Mouse (Mus musculus): ENCODE measurements around the gene Cdk14.

Cdk14 gene

DNA sequence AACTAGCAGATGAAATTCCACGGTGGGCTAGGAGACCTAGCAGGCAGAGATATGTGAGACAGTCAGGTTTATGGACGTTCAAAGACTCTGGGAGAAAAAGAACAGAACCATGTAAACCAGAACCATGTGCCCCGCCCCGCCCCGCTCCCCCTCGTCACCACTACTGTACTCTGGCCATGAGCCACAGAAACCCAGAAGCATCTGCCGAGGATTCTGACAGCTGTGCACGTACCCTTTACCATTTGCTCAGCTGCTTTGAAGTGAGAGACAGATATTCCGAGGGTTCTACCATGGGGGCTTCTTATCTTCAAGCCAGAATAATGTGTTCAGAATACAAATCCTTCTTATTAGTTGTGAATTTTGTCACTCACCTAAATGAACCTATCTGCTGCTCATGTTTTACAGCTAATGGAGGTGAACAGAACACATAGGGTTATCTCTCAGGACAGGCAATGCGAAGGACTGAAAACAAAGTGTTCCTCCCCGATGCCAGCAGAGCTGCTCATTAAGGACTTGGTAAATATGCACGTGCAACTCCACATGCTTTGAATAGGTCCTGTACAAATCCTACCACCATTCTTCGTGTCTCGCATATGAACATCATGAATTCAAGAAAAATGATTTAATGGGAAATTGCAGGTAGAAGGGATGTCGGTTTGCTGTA, 412.5 kb downstream of the Cdk14 start:
- DNase-seq (ENCODE audit: low spot score in 2 of 2): no peak

DNA sequence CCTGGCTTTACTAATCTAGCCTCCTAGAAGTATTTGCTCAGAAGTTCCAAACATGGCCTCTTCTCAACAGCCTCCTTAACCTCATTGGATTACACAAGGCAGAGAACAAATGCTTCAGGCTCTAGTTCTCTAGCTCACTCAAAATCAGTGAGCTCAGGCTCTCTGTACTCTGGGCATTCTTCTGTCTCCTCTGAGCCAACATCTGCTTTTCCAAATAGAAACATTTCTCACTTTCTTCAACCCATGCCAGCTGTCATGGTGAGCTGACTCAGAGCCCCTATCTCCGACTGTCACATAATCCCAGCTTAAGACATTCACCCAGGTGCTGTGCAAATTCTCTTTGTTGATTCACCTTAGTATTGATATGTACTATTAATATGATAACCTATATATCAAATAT, 414.5 kb downstream of the Cdk14 start:
- DNase-seq (ENCODE audit: low spot score in 2 of 2): no peak

DNA sequence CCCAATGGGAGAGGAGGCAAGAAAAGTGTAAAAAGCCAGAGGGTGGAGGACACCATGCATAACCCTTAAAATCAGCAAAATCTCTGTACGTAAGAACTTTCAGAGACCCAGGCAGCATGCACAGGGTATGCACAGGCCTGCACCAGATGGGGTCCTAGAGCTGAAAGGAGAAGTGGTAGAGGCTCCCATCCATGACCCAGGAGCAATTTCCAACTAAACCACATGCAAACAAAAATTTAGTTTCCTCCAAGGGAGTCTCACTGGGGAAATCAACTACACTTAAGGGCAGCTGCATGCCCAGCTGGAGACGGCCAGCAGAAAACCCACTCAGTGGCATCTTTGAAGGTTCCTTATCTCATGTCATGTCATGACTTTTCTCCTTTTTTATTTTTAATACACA, 415.4 kb downstream of the Cdk14 start:
- DNase-seq (ENCODE audit: low spot score in 2 of 2): no peak

DNA sequence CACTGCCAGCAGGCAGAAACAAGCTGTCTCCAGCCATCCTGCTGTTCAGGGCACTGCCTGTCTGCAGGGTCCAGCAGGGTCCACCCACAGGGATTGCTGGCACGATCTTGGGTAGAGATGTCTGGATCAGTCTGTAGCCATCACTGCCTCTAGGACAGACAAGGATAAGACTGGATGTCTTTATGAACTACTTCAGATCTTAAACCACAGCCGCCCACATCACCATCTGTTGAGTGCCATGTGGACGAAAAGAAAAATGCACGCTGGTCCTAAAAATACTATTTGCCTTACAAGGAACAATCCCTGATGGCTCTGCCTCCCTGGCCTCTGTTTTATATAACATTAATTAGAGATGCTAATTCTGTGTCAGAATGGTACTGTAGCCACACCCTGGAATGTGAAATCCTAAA, 426.9 kb downstream of the Cdk14 start:
- DNase-seq (ENCODE audit: low spot score in 2 of 2): peak; percentile 92 to 97

DNA sequence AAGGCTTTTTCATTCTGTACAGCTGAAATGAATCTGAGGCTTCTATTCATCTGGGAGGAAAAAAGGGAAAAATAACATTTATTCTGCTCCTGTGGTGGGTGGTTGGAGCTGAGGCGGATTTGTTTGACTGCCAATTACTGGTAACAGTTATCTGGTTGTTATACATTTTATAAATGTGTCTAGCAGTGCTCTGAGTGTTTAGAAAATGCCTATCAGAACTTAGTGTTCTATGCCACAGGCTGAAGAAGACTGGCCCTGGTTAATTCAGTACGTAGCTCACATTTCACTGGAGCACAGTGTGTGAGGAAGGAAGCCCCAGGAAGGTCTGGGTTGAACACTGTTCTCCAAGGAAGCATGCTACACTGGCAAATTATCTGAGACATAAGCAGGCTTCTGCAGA, 429.1 kb downstream of the Cdk14 start:
- DNase-seq (ENCODE audit: low spot score in 2 of 2): peak; percentile 24 to 30

DNA sequence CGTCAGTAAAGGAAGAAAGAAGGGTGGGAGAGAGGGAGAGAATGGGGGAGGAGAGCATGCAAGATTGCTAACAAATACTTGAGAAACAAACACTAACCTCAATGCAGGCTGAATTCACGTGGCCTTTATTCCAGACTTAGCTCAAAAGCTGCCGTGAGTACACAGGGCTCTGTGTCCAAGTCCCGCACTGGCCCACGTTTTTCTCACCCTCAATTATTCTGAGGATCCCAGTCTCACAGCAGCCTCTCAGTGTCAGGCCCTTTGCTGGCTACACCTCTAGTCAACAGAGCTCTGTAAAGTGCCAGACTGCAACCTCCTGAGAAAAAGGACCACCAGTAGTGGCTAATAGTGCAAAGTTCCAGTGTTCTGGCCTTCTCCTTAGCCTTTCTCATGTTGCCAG, 429.9 kb downstream of the Cdk14 start:
- DNase-seq (ENCODE audit: low spot score in 2 of 2): peak in 1 of 2 experiments; percentile 18

DNA sequence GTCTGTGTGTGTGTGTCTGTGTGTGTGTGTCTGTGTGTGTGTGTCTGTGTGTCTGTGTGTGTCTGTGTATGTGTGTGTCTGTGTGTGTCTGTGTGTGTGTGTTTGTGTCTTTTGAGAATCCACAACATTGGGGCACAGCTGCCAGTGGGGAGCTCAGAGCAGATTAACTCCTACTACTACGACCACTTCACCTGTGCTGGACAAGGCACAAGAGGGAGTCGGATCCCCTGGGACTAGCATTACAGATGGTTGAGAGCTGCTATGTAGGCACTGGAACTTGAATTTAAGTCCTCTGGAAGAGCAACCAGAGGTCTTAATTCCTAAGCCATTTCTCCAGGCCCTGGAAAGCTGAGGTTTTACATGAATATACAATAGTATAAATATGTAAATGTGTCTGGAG, 433.9 kb downstream of the Cdk14 start:
- DNase-seq (ENCODE audit: low spot score in 2 of 2): no peak

DNA sequence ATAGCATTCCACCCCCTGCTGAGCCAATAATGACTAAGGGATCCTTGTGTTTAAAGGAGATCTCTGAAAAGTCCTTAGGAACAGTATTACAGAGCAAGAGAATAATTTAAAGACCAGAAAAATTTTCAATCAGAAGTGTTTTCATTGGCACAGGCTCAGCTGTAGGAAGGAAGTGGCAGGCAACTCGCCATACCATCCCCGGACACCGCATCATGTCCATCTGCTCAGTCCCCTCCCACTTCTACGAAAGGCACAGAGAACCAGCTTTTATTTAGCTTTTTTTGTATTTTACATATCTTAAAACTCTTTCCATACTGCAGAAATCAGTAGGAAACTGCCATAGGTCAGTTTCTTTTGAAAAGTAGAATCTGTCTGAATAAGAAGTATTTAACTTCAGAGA, 440.6 kb downstream of the Cdk14 start:
- no peak for DNase-seq (ENCODE audit: low spot score in 2 of 2)

DNA sequence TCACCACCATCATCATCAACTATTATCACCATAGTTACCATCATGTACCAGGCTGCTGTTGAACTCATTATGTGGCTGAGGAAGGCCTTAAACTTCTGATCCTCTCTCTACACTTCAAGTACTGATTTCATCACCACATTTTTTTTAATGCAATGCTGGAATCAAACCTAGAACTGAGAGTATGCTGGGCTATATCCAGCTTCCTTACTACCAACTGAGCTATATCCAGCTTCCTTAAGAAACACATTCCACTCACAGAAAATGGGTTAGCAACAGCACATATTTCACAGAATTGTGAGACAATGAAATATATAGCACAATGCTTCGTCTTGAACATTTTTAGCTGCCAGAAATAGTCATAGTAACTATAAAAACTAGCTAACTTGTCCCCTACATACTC, 446.7 kb downstream of the Cdk14 start:
- DNase-seq (ENCODE audit: low spot score in 2 of 2): no peak

DNA sequence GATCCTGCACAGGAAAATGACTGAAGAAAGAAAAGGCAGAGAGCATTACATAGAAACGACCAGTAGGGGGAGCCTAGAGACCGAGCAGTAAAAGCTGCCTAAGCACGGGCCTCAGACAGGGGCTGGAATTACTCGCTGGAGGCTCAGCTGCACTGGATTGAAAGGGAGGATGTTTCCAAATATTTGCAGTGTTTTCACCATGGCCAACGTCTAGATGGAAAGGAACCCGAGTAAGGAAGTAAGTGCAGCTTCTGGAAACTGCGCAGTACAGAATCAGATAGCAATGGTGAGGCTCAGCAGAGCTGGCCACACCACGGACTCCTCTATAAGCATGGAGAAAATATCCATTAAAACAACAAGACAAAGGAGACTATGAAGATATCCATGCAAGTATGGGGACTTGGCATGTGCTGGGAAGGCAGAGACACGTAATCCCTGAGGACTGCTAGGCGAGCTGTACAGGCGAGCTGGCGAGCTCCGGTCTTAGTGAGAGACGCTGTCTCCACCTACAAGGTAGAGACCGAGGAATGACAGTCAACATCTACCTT, 458.0 kb downstream of the Cdk14 start:
- DNase-seq (ENCODE audit: low spot score in 2 of 2): peak; percentile 29 to 37

DNA sequence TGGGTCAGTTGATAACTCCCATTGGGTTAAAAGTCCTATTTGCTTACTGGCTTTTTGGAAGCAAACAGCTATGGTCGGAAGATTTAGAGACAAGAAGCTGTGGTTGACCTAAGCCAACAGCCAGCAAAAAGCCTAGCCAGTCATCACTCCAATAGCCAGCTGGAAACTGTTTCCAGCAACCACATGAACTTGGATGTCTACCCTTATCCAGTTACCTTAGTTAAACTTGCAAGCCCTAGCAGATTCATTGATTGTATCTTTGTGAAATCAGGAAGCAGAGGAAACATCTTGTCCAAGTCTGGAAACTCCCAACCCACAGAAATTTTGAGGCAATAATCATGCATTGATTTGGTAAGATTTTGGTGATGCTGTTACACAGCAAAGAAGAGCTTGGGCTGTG, 458.5 kb downstream of the Cdk14 start:
- DNase-seq (ENCODE audit: low spot score in 2 of 2): no peak

DNA sequence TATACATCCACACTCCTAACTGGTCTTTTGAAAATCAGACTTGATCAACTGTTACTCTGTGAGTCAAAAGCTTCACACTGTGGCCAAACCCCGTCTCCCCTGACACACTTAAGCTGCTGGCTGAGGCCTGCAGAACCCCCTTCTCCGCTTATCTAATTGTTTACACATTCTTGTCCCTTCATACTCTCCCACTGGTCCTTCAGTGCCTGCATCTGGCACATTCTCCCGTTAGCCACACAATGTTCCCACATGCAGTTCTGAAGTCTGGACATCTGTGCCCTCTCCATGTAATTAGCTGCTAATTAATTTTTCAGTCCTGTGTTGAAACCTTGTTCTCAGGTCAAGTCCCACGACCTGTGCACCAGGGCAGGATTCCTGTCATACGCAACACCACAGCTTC, 460.7 kb downstream of the Cdk14 start:
- no peak for DNase-seq (ENCODE audit: low spot score in 2 of 2)

DNA sequence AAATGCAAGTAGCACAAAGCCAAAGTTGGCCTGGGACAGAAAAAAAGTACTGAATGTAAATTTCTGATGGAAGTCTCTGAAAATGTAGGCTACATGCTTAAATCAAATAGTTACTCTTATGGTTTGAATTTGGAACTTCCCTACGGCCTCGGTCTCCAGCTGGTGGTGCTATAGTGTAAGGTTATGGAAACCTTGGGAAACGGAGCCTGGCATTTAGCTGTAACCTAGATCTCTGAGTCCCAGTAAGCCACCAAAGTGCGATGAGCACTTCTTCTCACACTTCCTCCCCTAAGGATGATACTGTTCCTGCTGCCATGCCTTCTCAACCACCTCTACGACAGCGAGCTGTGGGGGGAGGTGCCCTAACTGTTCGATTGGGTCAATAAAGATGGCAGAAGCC, 464.1 kb downstream of the Cdk14 start:
- DNase-seq (ENCODE audit: low spot score in 2 of 2): no peak

DNA sequence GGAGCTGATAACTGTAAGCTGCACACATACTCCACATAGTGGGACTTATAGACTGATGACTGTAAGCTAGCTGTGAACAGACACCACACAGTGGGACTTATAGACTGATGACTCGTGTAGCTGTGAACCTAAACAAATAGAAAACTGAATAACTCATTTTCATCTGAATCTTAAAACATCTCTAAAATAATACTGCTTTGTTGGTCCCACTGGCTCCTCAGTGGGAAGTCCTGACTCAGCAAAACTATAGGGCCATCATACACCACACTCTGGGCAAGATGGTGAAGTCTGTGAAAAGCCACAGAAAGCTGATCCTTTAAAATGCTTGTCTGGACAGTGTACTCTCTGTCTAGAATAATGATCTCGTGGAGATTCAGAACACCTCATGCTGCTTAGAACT, 464.7 kb downstream of the Cdk14 start:
- no peak for DNase-seq (ENCODE audit: low spot score in 2 of 2)

DNA sequence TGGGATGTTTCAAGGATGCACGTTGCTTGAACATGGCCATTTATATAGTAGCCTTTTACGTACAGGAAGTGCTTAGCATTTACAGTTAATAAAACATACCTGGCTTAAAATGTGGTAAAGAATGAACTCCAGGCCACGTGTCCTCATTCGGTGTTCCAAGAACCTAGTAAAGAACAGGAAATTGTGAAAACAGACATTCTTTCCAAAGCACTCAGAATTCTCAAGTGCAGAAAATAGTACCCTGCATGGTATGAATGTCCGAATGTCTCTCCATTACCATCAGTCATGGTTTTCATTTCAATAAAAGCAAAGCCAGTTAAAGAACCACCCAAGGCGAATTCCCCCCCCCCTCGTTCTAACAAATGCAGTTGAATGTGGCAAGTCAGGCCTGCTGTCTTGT, 470.7 kb downstream of the Cdk14 start:
- no peak for DNase-seq (ENCODE audit: low spot score in 2 of 2)

DNA sequence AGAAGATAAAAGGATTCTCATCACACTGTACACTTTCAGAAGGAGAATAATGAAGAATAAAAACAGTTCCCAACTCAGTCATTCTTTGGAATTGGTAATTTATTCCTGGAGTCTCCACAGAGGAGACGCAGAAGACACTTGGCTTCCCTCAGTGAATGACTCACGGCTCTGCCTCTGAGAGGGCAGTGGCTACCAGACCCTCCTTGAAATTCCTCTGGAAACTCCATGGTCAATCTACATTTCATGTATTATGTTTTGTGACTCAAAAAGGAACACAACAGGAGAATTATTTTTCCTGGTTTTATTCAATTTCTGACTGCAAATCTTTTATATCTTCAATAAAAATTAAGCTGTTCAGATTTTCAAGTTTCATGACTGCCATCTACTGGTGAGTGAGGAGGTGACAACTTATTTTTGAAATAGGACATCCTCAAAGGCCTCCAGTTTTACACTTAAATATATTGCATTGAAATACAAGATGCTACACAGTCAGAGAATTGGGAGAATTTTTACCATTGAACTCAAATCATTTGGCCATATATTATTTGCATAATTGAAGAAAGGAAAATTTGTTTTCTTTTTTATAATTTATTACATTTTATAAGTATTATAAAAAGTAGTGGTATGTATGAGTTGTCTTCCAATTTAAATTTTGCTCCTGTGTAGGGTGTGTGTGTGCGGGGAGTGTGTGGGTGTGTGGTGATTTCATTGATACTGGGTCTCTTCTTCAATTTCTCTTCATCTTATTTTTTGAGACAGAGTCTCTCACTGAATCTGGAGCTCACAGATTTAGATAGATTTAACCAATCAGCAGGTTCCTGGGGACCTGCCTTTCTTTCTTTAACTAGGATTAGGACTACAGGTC, 471.8 kb downstream of the Cdk14 start:
- no peak for DNase-seq (ENCODE audit: low spot score in 2 of 2)

DNA sequence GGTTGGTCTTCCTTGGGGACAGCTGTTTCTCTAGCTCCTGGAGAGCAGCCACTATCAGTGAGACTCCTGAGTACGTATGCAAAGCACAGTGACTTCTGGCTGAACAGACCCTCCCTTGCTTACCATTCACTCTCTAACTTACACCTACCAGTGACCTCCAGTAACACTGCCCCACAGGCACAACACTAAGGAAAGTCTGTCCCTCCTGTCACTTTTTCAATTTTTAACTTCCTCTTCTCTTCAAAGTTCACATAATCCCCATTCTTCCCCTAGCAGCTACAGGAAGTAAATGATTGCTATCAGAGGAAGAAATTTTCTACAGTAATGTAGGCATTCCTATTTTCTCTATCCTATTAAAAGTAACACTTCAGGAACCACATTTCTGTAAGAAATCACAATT, 485.0 kb downstream of the Cdk14 start:
- DNase-seq (ENCODE audit: low spot score in 2 of 2): no peak

DNA sequence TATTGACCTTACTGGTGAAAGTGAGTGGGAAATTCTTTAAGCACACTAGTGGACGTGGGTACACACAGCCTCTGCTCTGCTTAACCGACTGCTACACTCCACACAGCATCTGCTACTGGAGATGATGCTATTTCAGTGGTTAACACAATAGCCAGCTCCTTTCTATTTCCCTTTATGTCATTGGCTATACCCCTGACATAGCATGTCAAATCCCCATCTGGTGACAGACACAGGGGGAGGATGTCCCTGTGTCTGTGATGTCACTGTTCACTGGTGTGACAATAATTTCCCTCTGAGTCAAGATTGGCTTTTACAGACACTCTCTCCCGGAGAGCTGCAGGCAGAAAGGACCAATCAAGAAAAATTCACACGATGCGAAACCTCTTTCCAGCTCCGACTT, 485.6 kb downstream of the Cdk14 start:
- DNase-seq (ENCODE audit: low spot score in 2 of 2): no peak

DNA sequence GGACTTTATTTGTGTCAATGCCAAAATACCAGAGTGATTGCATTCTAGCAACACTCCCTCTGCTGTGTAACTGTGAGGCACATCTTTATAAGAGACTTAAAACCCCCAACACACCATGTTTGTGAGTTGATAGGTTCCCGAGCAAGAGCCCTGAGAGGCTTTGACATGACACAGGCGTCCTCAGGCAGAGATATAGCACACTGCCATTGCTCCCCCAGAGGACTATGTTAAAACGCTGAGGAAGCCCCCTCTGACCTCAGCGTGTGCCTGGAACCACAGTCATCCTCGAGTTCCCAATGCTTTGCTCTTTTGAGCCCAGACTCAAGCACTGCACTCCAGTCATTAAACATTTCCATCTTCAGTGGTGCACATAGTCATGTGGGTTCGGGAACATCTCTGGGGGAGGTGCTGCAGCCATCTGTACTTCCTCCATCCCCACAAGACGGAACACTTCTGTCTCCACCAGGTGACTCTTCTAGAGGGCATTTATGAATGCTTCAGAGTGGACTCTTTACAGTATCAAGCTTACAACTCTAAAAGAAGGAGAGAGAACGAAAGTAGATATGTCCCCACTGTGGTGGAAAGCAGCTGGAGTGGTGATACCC, 488.5 kb downstream of the Cdk14 start:
- no peak for DNase-seq (ENCODE audit: low spot score in 2 of 2)

DNA sequence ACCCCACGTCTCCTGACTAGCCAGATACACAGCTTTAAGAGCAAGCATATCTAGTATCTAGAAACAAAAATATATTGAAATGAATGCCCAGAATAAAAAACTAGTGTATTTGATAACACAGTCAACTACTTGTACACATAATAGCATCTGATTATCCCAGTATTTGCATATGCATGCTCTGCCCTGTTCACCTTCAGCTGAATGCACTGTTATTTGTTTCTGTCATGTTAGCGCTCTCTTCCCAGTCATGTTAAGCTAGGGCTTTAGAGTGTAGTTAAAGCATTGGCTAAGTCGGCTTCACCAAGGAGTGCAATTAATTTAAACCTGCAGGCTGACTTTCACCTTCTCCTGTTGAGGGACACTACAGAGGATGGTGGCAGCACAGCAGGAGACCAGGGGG, 490.5 kb downstream of the Cdk14 start:
- DNase-seq (ENCODE audit: low spot score in 2 of 2): no peak

DNA sequence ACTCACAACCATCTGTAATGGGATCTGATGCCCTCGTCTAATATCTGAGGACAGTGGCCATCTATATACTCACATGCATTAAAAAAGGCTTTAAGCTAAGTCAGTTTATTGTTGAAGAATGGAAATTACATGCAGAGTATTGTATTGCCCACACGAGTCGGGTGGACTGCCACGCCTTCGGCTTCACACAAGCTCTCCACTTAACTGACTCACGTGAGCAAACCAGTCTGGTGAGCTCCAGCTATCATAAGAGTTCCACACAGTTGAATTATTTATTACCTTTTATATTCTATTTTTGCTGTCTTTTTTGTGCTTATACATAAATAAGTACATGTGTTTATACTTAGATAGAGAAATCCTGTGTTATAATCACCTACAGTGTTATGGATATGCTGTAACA, 495.2 kb downstream of the Cdk14 start:
- no peak for DNase-seq (ENCODE audit: low spot score in 2 of 2)

DNA sequence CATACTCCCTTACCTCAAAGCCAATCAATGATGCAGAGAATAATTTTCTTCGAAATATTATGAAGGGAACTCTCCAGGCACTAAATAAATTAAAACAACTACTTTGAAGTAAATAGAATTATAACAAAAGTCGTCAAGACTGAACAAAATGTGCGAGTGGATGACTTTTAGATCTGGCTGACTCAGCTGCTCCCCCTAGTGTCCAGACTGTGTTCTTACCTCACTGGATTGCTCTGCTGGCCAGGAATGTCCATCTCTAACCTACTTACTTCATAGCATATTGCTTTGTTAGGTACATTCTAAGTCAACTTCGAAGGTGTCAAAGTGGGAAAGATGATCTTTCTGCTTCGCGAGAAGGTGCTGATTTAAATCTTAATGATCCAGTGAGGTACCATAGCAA, 501.7 kb downstream of the Cdk14 start:
- no peak for DNase-seq (ENCODE audit: low spot score in 2 of 2)

DNA sequence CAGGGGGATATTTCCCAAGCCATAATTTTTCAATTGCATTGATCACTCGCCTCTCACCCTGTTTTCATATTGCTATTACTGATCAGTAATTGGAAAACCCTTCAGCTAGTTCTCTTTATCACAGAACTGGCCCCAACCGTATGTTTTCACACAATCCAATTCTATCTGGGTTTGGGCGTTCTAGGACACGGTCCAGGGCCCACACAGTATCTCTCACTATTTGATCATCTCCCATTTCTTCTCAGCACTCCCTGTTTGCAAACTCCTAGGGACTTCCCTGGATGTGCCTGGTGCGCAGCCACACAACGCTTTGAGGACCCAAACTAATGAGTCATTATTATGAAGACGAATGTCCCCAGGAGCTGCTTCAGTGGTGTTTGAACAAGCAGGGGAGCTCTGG, 502.4 kb downstream of the Cdk14 start:
- no peak for DNase-seq (ENCODE audit: low spot score in 2 of 2)
